Mouse (Mus musculus) right cerebral cortex, postnatal 14 days (tissue): ENCODE measurements around the gene Erich2.

Experiments
- DNase-seq: peaks from one replicate; pipeline ENCODE4 v3.0.0; 2022

The Erich2 gene

DNA sequence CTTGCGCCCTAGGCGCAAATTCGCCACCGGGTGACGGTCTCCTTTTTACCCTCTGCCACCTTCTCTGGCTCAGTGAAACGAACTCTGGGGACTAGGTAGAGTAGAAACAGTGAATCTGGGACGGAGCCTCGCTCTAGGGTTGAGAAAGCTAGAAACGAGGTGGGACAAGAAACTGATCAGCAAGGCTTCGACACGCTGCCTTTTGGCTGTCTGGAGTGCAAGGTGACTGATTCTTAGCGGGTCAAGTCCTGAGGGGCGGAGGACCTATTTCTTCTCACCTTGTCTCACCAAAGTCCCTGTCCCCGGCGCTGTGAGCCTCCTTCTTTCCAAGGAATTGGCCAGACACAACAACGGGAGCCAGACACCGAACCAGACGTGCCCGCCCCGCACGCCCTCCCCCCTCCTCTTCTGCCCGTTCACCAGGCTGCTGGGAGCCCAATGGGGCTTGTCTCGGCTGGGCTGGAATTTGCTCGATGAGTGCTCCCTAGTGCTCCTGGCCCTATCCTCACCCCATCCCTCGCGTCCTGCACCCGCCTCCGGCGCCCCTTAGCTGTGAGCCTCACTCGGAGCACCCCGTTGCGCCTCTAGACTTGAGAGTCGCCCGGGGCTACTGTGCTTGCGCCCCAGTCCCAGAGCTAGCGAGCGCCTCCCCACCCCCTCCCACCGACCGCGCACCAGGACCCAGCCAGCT is 54.5 kb downstream of the Erich2 start:
- DNase-seq: no peak

DNA sequence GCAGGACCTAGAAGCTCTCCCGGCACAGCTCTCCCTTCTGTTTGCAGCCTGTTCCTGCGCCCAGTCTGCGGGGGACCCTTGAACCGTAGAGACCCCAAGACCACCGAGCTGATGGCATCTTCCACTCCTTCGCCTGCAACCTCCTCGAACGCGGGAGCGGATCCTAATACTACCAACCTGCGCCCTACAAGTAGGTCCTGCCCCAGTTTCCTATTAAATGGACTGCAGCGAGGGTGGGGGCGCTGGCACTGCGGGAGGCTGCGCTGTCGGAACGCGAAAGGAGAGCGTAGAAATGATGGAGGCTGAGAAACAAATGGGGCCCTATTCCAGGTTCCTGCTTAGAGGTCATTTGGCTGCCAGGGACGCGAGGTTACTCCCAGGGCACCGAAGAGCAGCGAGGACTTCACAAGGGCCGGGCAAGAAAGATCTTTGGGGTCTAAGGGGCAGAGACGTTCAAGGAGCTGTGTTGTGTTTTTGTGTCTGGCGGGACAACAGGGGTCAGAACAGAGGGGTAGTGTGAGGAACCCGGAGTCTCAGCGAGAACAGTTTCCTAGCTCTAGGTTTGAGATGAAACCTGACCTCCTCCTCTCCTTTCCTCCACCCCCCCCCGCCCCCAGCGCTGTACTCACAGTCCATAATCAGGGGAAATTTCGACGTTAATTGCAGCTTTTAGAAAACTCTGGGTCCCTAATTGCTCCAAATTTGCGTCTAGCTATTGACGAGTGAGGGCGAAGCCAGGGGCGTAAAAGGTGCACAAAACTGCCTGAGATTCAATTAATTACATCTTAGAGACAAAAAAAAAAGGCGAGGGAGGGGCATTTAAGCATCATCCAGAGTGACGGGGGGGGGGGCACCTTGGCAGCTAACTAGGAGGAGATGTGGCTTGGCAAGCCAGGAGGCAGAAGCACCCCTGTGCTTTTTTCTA is 55.4 kb downstream of the Erich2 start:
- DNase-seq: no peak

DNA sequence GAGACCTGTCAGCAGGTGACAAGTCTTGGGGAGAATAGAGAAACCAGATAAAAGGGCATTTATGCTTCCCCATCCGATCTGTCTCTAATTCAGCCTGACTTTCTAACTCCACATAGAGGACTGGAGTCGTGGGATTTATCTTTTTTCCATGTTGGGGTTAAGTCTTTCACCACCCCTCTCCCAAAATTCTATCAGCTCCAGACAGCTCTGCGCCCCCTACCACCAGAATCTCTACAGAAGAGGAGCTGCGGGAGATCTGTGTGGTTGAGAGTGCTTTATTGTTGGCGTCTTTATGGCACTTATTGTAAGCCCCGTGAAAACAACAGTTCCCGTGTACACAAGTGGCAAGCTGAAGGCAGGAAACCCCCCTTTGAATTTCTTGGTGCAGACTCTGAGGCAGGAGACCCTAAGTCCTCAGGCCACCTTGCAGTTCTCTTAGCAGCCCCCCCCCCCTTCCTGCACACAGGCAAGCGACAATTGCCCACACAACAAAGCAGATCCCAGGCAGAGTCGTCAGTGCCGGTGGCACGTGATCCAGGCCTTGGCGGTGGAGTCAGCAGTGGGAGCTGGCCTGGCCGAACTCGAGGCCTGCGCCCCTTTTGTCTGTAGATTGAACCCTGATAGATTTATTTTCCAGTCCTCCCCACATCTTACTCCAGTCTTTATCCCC is 56.2 kb downstream of the Erich2 start:
- no peak for DNase-seq

DNA sequence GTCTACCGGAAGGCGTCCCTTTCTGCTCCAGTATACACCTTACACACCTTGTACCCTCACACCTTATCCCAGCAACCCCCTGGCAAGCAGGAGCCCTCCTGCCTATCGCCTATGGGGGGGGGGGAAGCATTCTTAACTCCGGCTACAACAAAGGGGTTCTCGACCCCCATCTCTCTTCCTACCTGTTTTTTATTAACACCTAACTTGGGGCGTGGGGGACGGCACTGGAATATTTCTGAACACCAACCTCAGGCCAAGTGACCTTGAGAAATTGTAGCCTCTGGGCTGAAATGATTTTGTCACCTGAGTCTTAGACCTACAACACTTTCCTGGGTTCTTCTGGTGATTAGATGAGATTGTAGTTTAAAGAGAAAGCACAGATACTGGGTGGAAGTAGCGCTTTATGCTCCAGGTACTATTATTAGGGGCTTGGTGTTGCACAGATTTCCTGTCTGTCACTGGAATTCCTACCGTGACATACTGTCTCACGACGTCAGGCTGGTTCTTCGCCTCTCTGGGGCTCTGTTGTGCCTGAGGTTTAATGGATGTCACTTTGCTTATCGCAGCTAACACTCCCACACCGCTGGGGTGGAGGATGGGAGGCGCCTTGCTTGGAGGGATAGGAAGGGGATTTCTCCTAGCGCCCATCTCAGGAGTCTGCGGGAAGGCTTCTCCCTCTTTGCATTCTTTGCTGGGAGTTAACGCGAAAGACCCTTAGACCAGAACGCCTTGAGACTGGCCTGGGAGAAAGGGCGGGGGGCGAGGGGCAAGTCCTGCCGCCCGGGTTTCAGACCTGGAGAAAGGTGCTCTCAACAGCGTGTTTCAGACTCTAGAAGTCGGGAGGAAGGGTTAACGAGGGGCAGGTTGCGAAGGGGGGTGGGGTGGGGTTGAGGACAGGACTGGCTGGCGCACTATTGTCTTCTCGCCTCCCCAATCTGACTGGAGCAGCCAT is 57.3 kb downstream of the Erich2 start:
- DNase-seq: no peak

DNA sequence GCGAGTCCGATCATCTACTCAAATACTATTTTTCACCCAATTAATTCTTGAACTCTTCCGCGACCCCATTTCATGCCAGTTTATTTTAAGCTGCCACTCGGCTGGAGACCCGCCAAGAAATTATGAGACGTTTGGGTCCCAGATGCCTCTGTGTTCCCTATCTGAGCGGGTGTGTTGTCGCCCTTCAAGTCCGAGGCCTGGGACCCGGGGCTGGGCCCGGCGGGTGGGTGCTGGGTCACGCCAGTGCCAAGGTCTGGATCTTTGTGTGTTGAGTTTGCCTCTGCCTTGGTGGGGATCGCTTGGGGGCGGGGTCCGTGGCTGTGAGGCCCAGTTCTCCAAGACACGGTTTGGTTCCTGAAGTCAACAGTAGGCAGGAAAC is 58.0 kb downstream of the Erich2 start:
- DNase-seq: no peak

DNA sequence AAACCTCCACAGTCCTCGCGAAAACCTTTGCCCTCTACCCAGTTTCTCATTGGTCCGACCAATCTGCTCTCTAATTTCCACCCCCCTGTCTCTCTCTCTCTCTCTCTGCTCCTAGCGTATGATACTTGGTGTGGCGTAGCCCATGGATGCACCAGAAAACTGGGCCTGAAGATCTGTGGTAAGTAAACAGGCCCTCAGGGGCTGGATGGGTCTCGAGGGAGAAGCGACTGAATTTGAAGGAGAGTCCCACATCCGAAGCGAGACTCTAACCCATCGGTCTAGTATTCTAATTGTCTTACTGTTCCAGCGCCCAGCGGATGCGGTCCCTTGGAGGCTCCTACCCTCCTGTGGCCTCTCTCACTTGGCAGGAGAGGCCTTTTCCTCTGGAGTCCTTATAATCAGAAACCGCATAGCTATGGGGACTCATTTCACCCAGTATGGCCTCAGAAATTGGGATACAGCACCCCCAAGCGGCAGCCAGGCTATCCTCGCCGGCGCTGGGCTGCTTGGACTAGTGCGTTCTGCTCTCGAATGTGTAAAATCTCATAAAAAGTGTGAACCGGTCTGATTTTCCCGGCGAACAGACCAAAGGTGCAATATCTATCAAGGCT is 58.6 kb downstream of the Erich2 start:
- peak; percentile 49 for DNase-seq

DNA sequence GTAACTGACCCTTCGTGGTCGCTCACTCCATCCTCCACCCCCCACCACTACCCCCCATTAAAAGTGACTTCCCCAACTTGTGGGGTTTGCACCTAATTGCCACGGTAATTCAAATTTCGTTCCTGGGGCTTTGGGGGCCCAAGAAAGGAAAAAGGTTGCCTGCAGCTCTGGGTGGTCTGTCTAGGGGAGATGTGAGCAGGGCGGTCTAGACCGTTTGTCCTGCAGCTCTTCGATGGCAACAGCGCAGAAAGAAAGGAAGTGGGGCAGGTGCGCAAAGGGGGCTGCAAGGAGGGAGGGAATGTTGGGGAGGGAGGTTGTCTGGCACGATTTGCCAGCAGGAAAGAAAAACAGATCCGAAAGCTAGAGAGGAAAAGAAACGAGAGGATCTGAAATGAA is 59.1 kb downstream of the Erich2 start:
- no peak for DNase-seq

DNA sequence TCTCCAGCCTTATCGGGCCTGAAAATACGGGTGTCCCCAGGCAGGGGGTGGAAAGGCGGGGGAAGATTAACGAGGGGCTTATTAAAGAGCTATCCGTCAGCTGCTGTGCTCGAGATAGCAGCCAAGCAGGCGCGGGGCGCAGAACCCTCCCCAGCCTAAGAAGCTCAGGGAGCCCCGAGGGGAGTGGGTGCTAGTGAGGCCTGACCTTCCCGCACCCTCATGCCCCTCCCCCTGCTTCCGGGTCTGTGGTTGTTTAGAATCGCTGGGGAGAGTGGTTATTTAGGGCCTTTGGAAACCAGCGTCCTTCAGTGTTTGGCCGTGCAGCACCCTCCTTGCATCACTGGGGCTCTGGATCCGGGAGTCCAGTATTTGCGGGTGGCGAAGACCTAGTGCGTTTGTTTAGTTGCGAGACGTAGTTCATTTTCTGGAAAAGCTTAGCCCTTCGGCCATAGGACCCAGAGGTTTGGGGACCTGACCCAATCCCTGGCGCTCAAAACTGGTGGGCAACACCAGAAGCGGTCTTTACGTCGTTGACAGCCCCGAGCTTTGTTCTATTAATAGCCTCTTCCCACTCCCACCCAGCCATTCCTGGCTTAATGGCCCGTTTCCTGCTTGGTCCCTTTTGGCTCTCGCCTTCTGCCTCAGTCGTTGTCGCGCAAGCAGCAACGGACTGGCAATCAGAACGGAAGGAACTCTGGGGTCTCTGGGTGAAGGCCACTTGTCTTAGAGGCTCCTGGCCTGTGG is 59.8 kb downstream of the Erich2 start:
- no peak for DNase-seq

DNA sequence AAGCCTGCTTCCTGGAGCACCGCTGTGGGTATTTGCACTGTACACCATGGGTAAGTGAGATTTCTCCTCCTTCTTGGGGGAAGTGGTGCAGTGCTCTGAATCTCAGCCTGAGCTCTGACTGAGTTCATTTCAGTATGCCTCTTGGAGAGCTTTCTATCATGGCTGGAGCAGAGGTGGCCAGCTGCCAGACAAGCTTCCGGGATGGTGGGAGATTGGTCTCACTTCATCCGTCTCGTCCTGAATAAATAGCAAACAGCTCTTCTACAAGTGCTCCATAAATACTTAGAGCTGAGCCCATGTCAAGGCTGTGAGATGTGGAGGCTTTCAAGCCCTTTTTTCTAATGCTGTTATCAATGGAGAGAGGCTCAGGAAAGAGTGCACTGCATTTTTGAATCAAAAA is 63.1 kb downstream of the Erich2 start:
- no peak for DNase-seq

DNA sequence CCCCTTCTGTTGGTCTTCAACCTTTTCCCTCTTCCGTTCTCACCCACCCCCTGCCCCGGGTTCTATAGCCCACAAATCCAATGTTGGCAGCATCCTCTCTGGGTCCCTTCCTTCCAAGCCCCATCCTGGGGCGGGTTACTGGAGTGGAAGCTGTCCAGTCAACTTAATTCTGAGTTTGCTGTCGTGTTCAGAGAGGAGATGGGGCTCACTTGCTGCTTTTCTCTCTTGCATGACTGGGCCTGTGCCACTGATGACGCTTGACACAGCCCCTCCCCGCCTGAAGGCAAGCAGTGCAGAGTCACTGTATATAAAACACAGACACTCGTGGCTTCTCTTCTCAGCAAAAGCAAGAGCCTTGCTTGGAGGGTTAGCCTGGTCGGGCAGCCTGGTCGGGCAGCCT is 63.6 kb downstream of the Erich2 start:
- no peak for DNase-seq

DNA sequence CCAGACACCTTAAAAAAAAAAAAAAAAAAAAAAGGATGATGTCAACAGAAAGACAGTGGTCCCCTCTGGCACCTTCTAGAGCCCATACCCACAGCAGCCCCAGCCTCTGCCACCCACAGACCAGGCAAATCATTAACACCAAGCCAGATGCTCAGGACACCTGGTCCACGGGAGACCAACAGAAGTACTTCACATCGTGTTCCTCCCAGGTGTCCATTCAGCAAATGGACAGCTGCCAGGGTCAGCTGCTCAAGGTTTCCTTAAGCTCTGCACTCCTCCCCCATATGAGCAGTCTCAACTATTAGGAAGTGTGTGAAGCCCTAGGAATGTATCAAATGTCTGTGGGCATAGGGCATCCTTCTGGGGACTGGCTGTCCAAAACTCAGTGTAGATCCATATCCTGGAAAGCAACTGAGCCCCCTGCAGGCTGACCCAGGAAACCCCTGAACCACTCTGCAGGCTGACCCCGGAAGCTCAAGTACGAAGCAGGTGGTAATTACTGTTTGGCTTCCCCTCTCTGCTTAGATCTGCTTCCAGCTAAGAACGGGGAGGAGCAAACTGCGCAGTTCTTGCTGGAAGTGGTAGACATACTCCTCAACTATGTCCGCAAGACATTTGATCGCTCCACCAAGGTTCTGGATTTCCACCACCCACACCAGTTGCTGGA is 65.1 kb downstream of the Erich2 start:
- DNase-seq: no peak

DNA sequence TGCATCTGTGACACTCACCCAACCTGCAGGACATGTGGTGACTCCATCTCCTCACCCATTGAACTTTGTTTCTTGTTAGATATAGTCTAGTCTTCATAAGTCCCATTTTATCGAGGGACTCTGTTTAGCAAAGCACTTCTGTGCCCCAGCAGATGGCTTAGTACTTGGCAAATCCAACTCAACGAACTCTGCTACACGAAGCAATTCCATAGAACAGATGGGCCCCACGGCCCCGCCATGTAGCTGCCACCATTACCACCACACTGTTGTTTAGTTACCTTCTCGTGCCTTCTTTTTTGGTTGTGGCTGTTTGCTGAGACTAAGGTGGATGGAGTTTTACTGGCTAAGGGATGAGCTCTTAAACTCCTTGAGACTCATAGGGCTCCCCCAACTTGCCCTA is 79.6 kb downstream of the Erich2 start:
- DNase-seq: no peak
